Mouse (Mus musculus): Measurements from ENCODE around the gene Phf7. TPM values are rescaled to one million over a fixed set of nuclear protein-coding genes. Genes with fewer than 3 reads are reported as not detected.
A peak's percentile ranks its signal among the peaks of the same experiment; 100 is the strongest.

The Phf7 gene
- polyA plus RNA-seq, 1 experiment from 2014 or later, result 14.2 TPM

DNA sequence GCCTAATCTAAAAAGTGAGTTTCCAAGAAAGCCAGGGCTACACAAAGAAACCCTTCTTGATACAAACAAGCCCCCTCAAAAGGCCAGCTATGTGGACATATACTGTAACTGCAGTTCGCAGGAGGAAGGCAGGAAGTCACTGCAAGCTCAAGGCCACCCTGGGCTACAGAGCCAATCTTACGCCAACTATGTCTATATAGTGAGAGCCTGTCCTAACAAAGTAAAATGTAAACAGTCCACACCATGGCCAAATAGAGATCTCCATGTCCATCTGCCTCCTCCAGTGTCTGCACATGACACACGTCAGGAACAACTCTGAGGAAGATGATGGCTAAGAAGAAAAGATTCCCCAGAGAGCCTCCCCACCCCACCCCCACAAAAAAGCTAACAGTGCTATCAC is 51.1 kb downstream of the Phf7 start:
- DNase-seq (ENCODE audit: low spot score), result no peak
- Histone ChIP-seq H3K9me3 (replicated peaks; ENCODE audit: control insufficient read depth, low read length) (no peaks in the 10 kb centered on the region), H3K4me2 (ENCODE audit: low read depth, low read length) (no peak overlapping the region), H3K27me3 (ENCODE audit: control insufficient read depth, insufficient read depth, low read length) (no peaks in the 10 kb centered on the region), H3K9ac (replicated peaks; ENCODE audit: low read length) (no peak overlapping the region), H3K4me1 (ENCODE audit: control insufficient read depth, insufficient read depth, low read length) (peaks cover 4% of the 10 kb centered on the region; the same call in 1 of the 2 replicates), H3K4me3 (ENCODE audit: low read depth, low read length) (no peak overlapping the region), H3K27ac (replicated peaks; ENCODE audit: low read depth, low read length) (no peak overlapping the region), H3K36me3 (replicated peaks; ENCODE audit: control insufficient read depth, insufficient read depth, low read depth, low read length) (peaks cover 27% of the 10 kb centered on the region)
- 83% methylated on average over 3 of the region's 3 CpGs for WGBS
- ATAC-seq (replicated peaks; ENCODE audit: insufficient number of reproducible peaks, low FRiP score, low TSS enrichment, low read depth), result no peak

DNA sequence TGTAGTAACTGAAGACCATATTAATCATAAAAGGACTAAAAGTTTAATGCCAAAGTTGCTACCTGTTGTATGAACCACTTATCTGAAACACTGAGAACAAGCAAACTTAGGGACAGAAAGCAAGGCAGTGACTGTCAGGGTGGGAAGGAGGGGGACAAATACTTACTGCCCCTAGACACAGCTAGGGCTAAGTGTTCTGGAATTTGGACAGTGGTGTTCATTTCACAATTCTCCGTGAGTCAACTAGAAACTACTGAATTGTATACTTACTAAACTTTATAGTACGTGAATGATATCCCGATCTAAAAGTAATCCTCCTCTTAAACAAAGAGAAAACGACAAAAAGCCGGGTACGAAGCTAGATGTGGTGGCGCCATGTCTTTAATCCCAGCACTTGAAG is 51.5 kb downstream of the Phf7 start:
- Histone ChIP-seq H3K4me1 (ENCODE audit: control insufficient read depth, insufficient read depth, low read length) (no peaks in the 10 kb centered on the region; the same call in 1 of the 2 replicates), H3K9me3 (replicated peaks; ENCODE audit: control insufficient read depth, low read length) (no peaks in the 10 kb centered on the region), H3K36me3 (replicated peaks; ENCODE audit: control insufficient read depth, insufficient read depth, low read depth, low read length) (peaks cover 27% of the 10 kb centered on the region), H3K4me2 (ENCODE audit: low read depth, low read length) (no peak overlapping the region), H3K27ac (replicated peaks; ENCODE audit: low read depth, low read length) (no peak overlapping the region), H3K4me3 (ENCODE audit: low read depth, low read length) (no peak overlapping the region), H3K9ac (replicated peaks; ENCODE audit: low read length) (no peak overlapping the region), H3K27me3 (ENCODE audit: control insufficient read depth, insufficient read depth, low read length) (no peaks in the 10 kb centered on the region)
- 97% methylated on average over 7 of the region's 7 CpGs for WGBS
- DNase-seq (ENCODE audit: low spot score) (no peak), ATAC-seq (replicated peaks; ENCODE audit: insufficient number of reproducible peaks, low FRiP score, low TSS enrichment, low read depth) (no peak)

DNA sequence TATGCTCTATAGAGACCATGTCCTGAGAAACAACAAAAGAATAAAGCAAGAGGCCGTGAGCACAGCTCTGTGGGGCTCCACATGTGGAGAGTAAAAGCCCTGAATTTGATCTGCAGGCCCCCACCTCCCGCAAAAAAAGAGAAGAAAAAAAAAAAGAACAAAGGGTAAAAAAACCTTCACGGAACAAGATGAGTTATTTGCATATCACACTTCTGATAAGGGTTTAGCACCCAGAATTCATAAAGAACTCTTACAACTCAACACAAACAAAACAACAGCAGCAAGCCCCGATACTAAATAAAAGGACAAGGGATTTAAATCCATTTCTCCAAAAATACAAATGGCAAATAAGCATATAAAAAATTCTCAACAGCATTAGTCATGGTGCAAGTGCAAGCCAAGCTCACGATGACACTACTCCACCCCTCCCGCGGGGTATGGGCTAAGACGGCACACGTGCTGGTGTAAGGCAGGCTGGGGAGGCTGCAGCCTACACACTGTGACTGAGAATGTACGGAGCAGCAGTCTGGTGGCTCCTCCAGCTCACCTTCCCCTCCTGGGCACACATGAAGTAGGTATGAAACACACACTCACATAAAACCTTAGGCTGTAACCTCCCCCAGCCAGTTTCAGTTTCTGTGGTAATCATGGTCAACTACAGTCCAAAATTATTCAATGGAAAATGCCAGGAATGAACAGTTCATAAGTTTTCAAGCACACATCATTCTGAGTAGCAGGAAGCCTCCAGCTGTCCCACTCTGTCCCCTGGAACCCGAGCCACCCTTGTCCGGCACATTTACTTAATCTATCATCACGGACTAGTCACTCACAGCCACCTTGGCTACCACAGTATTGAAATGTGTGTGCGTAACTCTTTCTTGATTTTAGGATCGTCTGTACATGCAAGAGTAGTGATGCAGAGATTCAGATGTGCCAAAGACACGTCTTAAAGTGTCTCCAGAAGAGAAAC is 53.3 kb downstream of the Phf7 start:
- 78% methylated on average over 16 of the region's 16 CpGs for WGBS
- Histone ChIP-seq H3K9me3 (replicated peaks; ENCODE audit: control insufficient read depth, low read length) (no peaks in the 10 kb centered on the region), H3K27ac (replicated peaks; ENCODE audit: low read depth, low read length) (no peak overlapping the region), H3K27me3 (ENCODE audit: control insufficient read depth, insufficient read depth, low read length) (no peaks in the 10 kb centered on the region), H3K4me1 (ENCODE audit: control insufficient read depth, insufficient read depth, low read length) (no peaks in the 10 kb centered on the region), H3K9ac (replicated peaks; ENCODE audit: low read length) (no peak overlapping the region), H3K4me3 (ENCODE audit: low read depth, low read length) (no peak overlapping the region), H3K4me2 (ENCODE audit: low read depth, low read length) (no peak overlapping the region), H3K36me3 (replicated peaks; ENCODE audit: control insufficient read depth, insufficient read depth, low read depth, low read length) (peaks cover 21% of the 10 kb centered on the region)
- ATAC-seq (replicated peaks; ENCODE audit: insufficient number of reproducible peaks, low FRiP score, low TSS enrichment, low read depth) (no peak), DNase-seq (ENCODE audit: low spot score) (no peak)

DNA sequence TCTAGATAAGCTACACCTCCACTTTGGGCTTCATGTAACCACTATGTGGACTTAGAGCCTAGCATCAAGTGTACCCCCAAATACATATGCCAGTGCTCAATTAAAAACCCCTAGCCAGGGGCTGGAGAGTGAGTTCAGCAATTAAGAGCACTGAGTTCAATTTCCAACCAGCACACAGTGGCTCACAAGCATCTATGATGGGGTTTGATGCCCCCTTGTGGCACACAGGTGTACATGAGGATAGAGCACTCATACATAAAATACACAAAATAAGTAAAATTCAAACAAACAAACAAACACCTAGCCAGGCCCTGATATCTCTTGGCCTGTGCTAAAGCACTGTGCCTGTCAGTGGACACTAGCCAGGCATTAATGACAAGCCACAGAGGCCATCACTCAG is 55.1 kb downstream of the Phf7 start:
- DNase-seq (ENCODE audit: low spot score) (peak; percentile 33), ATAC-seq (replicated peaks; ENCODE audit: insufficient number of reproducible peaks, low FRiP score, low TSS enrichment, low read depth) (no peak)
- peaks cover 20% of the 10 kb centered on the region for H3K36me3 ChIP-seq (replicated peaks; ENCODE audit: control insufficient read depth, insufficient read depth, low read depth, low read length)
- no peaks in the 10 kb centered on the region for H3K4me1 ChIP-seq (ENCODE audit: control insufficient read depth, insufficient read depth, low read length)
- H3K27me3 ChIP-seq (ENCODE audit: control insufficient read depth, insufficient read depth, low read length), result no peaks in the 10 kb centered on the region
- no peak overlapping the region for H3K27ac ChIP-seq (replicated peaks; ENCODE audit: low read depth, low read length)
- H3K9ac ChIP-seq (replicated peaks; ENCODE audit: low read length), result no peak overlapping the region
- H3K4me3 ChIP-seq (ENCODE audit: low read depth, low read length), result no peak overlapping the region
- no peaks in the 10 kb centered on the region for H3K9me3 ChIP-seq (replicated peaks; ENCODE audit: control insufficient read depth, low read length)
- H3K4me2 ChIP-seq (ENCODE audit: low read depth, low read length), result no peak overlapping the region

DNA sequence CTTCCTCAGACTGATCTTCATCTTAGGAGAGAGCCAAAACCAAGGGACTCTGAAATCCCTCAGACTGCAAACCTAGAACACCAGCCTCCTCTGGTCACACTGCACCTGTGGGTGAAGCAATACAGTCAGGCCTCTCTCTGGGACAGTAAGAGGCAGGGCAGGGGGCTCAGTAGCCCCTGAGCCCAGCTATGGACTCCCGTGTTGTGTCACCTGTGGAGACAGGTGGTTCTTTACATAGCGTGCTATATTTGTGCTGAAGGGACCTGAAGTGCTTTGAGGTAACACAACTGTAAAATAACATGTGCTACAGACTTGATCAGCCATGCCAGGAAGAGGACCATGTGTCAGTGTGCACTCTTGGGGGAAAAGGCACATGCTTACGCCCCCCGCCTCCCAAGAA is 55.6 kb downstream of the Phf7 start:
- peaks cover 22% of the 10 kb centered on the region for H3K36me3 ChIP-seq (replicated peaks; ENCODE audit: control insufficient read depth, insufficient read depth, low read depth, low read length)
- ATAC-seq (replicated peaks; ENCODE audit: insufficient number of reproducible peaks, low FRiP score, low TSS enrichment, low read depth) (no peak), DNase-seq (ENCODE audit: low spot score) (no peak)
- no peak overlapping the region for H3K4me3 ChIP-seq (ENCODE audit: low read depth, low read length)
- WGBS, result 95% methylated on average over 4 of the region's 4 CpGs
- H3K27me3 ChIP-seq (ENCODE audit: control insufficient read depth, insufficient read depth, low read length), result no peaks in the 10 kb centered on the region
- no peaks in the 10 kb centered on the region for H3K4me1 ChIP-seq (ENCODE audit: control insufficient read depth, insufficient read depth, low read length)
- H3K4me2 ChIP-seq (ENCODE audit: low read depth, low read length), result no peak overlapping the region
- H3K27ac ChIP-seq (replicated peaks; ENCODE audit: low read depth, low read length), result no peak overlapping the region
- no peak overlapping the region for H3K9ac ChIP-seq (replicated peaks; ENCODE audit: low read length)
- no peaks in the 10 kb centered on the region for H3K9me3 ChIP-seq (replicated peaks; ENCODE audit: control insufficient read depth, low read length)

DNA sequence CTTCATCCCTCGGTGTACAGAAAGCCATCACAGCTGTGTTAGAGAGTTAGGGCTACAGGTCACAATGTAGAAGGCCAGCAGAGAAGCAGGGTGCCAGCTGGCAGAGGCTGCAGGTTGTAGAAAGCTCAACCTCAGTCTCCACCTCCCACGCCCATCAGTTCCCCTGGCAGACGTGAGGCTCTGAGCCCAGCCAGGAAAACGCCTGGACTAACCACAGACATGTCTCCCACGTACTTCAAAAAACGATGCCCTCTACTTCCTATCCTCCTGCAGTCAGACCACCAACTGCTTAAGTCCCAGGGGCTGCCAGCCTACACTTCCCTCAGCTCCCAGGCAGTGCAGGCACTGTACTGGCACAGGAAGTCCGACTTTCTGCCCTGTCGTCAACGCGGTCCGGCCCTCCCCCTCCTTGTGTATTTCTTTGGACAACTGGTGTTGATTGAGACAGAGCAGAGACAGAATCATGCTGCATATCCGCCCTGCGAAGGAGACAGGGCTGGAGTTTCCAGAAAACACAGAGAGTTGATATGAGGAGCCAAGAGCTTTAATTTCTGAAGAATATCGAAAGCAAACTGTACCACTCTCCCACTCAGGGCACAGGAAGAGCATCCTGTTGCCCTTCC is 56.1 kb downstream of the Phf7 start:
- 83% methylated on average over 14 of the region's 14 CpGs for WGBS
- Histone ChIP-seq H3K27me3 (ENCODE audit: control insufficient read depth, insufficient read depth, low read length) (no peaks in the 10 kb centered on the region), H3K4me2 (ENCODE audit: low read depth, low read length) (no peak overlapping the region), H3K36me3 (replicated peaks; ENCODE audit: control insufficient read depth, insufficient read depth, low read depth, low read length) (peaks cover 24% of the 10 kb centered on the region), H3K27ac (replicated peaks; ENCODE audit: low read depth, low read length) (no peak overlapping the region), H3K4me1 (ENCODE audit: control insufficient read depth, insufficient read depth, low read length) (no peaks in the 10 kb centered on the region), H3K9me3 (replicated peaks; ENCODE audit: control insufficient read depth, low read length) (no peaks in the 10 kb centered on the region), H3K4me3 (ENCODE audit: low read depth, low read length) (no peak overlapping the region), H3K9ac (replicated peaks; ENCODE audit: low read length) (no peak overlapping the region)
- no peak for DNase-seq (ENCODE audit: low spot score)
- no peak for ATAC-seq (replicated peaks; ENCODE audit: insufficient number of reproducible peaks, low FRiP score, low TSS enrichment, low read depth)

DNA sequence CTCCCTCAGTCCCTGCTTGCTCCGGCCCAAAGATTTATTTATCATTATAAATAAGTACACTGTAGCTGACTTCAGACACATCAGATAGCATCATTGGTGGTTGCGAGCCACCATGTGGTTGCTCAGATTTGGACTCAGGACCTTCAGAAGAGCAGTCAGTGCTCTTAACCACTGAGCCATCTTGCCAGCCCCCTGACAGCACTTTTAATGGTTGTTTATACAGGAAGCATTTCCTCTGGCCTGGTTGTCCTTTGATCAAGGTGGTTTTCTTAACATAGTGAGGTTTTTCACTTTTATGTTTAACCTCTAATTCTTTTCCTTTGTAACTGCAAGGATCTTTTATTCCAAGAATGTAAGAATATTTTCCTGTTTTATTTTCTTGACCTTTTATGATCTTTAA is 56.7 kb downstream of the Phf7 start:
- Histone ChIP-seq H3K36me3 (replicated peaks; ENCODE audit: control insufficient read depth, insufficient read depth, low read depth, low read length) (peaks cover 19% of the 10 kb centered on the region), H3K4me2 (ENCODE audit: low read depth, low read length) (no peak overlapping the region), H3K9ac (replicated peaks; ENCODE audit: low read length) (no peak overlapping the region), H3K27ac (replicated peaks; ENCODE audit: low read depth, low read length) (no peak overlapping the region), H3K9me3 (replicated peaks; ENCODE audit: control insufficient read depth, low read length) (no peaks in the 10 kb centered on the region), H3K27me3 (ENCODE audit: control insufficient read depth, insufficient read depth, low read length) (no peaks in the 10 kb centered on the region), H3K4me3 (ENCODE audit: low read depth, low read length) (no peak overlapping the region), H3K4me1 (ENCODE audit: control insufficient read depth, insufficient read depth, low read length) (no peaks in the 10 kb centered on the region)
- WGBS, result 93% methylated on average over 2 of the region's 2 CpGs
- DNase-seq (ENCODE audit: low spot score), result no peak
- ATAC-seq (replicated peaks; ENCODE audit: insufficient number of reproducible peaks, low FRiP score, low TSS enrichment, low read depth), result no peak

DNA sequence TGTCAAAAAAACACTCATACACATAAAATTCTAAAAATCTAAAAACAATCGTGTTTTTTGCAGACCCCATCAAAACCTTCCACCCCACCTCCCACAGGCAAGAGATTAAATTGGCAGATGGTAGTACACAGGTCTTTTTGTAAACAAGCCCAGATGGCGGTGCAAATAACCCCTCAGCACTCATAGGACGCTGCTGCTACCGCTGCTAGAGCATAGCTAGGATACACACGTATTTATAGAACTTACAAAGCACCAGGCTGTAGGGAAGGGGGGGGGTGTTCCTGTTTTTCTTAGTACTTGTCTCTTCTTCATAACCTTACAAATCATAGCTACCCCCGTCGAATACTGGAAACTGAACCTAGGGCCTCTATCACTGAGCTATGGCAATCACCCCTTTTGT is 57.3 kb downstream of the Phf7 start:
- DNase-seq (ENCODE audit: low spot score) (no peak), ATAC-seq (replicated peaks; ENCODE audit: insufficient number of reproducible peaks, low FRiP score, low TSS enrichment, low read depth) (no peak)
- Histone ChIP-seq H3K4me1 (ENCODE audit: control insufficient read depth, insufficient read depth, low read length) (no peaks in the 10 kb centered on the region), H3K9me3 (replicated peaks; ENCODE audit: control insufficient read depth, low read length) (no peaks in the 10 kb centered on the region), H3K9ac (replicated peaks; ENCODE audit: low read length) (no peak overlapping the region), H3K4me3 (ENCODE audit: low read depth, low read length) (no peak overlapping the region), H3K4me2 (ENCODE audit: low read depth, low read length) (no peak overlapping the region), H3K36me3 (replicated peaks; ENCODE audit: control insufficient read depth, insufficient read depth, low read depth, low read length) (peaks cover 19% of the 10 kb centered on the region), H3K27ac (replicated peaks; ENCODE audit: low read depth, low read length) (no peak overlapping the region), H3K27me3 (ENCODE audit: control insufficient read depth, insufficient read depth, low read length) (no peaks in the 10 kb centered on the region)
- 88% methylated on average over 7 of the region's 7 CpGs for WGBS
